Mouse (Mus musculus) MEL (cell line): Measurements from ENCODE around the gene Slc12a8.

Source experiments
- CTCF ChIP-seq, 3 experiments: IDR thresholded peaks in 2 of 3; conservative IDR thresholded peaks in 1 of 3; 2 replicates each; pipeline ENCODE4 v1.5.1; 2011 to 2012; ENCODE audit warnings: low read length in 3 of 3, low read depth in 2 of 3, mild to moderate bottlenecking in 2 of 3, improper control_type of control experiment in 1 of 3, inconsistent platforms in 1 of 3, mixed read lengths in 1 of 3, moderate library complexity in 1 of 3; ENCODE audit not compliant: control insufficient read depth in 1 of 3, insufficient read depth in 1 of 3, poor library complexity in 1 of 3, severe bottlenecking in 1 of 3
- MXI1 ChIP-seq: IDR thresholded peaks from 2 replicates; pipeline ENCODE4 v1.6.1; 2011; ENCODE audit warnings: mild to moderate bottlenecking, low read depth, low read length, improper control_type of control experiment
- POLR2A ChIP-seq, 2 experiments: IDR thresholded peaks; 2 replicates each; pipeline ENCODE4 v1.6.1; 2011 to 2012; ENCODE audit warnings: low read length in 2 of 2, mild to moderate bottlenecking in 2 of 2, control low read depth in 1 of 2, improper control_type of control experiment in 1 of 2, low read depth in 1 of 2, moderate library complexity in 1 of 2; ENCODE audit not compliant: control insufficient read depth in 1 of 2, insufficient read depth in 1 of 2, poor library complexity in 1 of 2
- TBP ChIP-seq: IDR thresholded peaks from 2 replicates; pipeline ENCODE4 v1.8.0; 2011; ENCODE audit warnings: low read depth, low read length, improper control_type of control experiment

GRCm38 (mm10) chr16:33687724-33688123, 170.6 kb downstream of the Slc12a8 start:
- TF ChIP-seq CTCF (IDR thresholded peaks at IDR 0.05 in 2 of 3, conservative IDR thresholded peaks at IDR 0.05 in 1 of 3; ENCODE audit: control insufficient read depth in 1 of 3, insufficient read depth in 1 of 3, low read depth in 2 of 3, low read length in 3 of 3, poor library complexity in 1 of 3, severe bottlenecking in 1 of 3) (no peak), TBP (no peak), POLR2A (IDR thresholded peaks at IDR 0.05; ENCODE audit: control insufficient read depth in 1 of 2, insufficient read depth in 1 of 2, low read depth in 1 of 2, low read length in 2 of 2, poor library complexity in 1 of 2) (no peak), MXI1 (no peak)
